Mouse (Mus musculus): ENCODE data around the gene Pigo.
A peak's percentile ranks its signal among the peaks of the same experiment; 100 is the strongest.

DNA sequence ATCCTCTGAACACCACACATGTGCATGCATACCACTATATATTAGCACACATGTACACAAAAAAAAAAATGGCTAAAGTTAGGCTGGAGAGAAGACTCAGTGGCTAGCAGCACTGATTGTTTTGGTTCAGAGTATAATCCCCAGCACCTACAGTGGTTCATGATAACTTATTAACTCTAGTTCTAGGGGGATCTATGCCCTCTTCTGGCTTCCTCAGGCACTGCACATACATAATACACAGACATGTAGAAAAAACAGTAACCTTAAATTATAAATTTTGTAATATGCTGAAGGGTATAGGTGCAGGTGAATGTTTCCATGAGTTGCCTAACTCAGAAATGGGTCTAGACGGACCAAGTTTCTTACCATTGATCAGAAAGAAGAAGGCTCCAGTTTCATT, 37.3 kb downstream of the Pigo start:
- TF ChIP-seq EP300 (IDR thresholded peaks at IDR 0.05) (no peak), CTCF (IDR thresholded peaks at IDR 0.05) (peak; percentile 34)

Data from lung, postnatal 0 days (tissue).